Mouse (Mus musculus): ENCODE data around the gene Mbtd1.

Gene Mbtd1

GRCm38 (mm10) chr11:93987026-93987425 is 101.4 kb downstream of the Mbtd1 start:
- no peak for DNase-seq (ENCODE audit: low spot score in 2 of 2)

GRCm38 (mm10) chr11:93987625-93988327 is 102.1 kb downstream of the Mbtd1 start:
- no peak for DNase-seq (ENCODE audit: low spot score in 2 of 2)

- DNase-seq (ENCODE audit: low spot score in 2 of 2), result no peak
Measured at GRCm38 (mm10) chr11:93988328-93989062, 102.8 kb downstream of the Mbtd1 start.

DNA sequence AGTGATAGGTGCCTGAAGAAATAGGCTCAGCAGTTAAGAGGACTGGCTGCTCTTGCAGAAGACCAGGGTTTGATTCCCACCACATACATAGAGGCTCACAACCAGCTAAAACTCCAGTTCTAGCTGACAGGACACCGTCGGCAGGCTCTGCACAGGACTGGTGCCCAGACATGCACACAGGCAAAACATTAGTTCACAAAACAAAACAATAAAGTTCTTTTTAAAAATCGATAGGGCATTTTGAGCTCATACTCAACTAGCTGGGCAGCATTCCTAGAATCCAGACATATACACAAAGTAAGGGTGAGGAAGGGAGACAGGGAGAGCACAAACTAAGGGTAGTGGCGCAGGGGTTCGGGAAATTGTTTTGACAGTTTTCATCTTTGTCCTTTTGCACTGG is 108.9 kb downstream of the Mbtd1 start:
- peak in 1 of 2 experiments; percentile 18 for DNase-seq (ENCODE audit: low spot score in 2 of 2)

DNA sequence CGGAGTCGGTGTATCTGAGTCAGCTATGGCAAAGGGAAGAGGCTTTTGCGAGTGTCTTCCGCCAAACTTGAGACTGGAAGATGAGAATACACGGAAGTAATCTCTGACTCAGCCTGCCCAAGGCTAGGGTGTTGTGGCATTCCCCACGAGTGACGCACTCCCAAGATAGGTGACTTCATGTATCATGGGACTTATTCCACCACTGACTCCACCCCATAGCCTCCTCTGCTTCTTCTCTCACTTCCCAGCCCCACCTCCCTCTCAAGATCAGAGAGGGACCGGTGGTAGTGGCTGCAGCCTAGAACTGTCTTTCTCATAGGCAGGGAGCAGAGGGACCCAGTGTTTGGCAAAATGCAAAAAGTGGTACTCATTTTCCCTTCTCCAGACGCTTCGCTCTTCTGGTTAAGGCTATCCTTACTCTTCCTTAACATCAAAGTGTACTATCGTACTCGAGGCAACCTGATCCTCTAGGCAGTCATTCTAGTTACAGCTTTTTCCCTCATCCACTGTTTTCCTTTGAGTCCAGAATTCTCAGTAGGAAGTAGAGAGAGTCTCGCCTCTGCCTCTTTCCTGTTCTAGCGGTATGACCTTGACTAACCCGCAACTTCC is 109.6 kb downstream of the Mbtd1 start:
- DNase-seq (ENCODE audit: low spot score in 2 of 2), result peak; percentile 66 to 89

- peak; percentile 81 to 92 for DNase-seq (ENCODE audit: low spot score in 2 of 2)
Measured at GRCm38 (mm10) chr11:93995720-93996305, 110.2 kb downstream of the Mbtd1 start, which contains the start of gene Spag9. Gene Spag9, plus strand, starts transcription at chr11:93996091.

Data from urinary bladder, adult 18-20 months (tissue).